Mouse (Mus musculus) retina, postnatal 1 day (tissue): ENCODE data around the gene Creb3l4.
"Not testable (repeated sequence)": the region's sequence is repeated elsewhere in the genome, so short reads cannot be mapped to it uniquely, and the experiment has no call there.

ENCODE experiments used
- DNase-seq: peaks from one replicate; pipeline ENCODE4 v3.0.0-alpha.2; 2012

Creb3l4 gene

GRCm38 (mm10) chr3:90242984-90243775, at the start of gene Creb3l4:
Gene Creb3l4, minus strand, starts transcription at chr3:90243512.
- DNase-seq, result peak; percentile 87

- DNase-seq, result peak; percentile 100
Observed at GRCm38 (mm10) chr3:90292345-90293275, 49.3 kb upstream of the Creb3l4 start, which contains the start of gene Gatad2b. Gene Gatad2b, plus strand, starts transcription at chr3:90293178.

GRCm38 (mm10) chr3:90291982-90292344, 48.7 kb upstream of the Creb3l4 start:
- no peak for DNase-seq

- DNase-seq, result no peak
Observed at GRCm38 (mm10) chr3:90290602-90291001, 47.3 kb upstream of the Creb3l4 start.

GRCm38 (mm10) chr3:90289403-90289802, 46.1 kb upstream of the Creb3l4 start:
- DNase-seq, result not testable (repeated sequence)

GRCm38 (mm10) chr3:90284150-90284549, 40.8 kb upstream of the Creb3l4 start:
- DNase-seq, result no peak

- no peak for DNase-seq
Observed at GRCm38 (mm10) chr3:90280708-90281107, 37.4 kb upstream of the Creb3l4 start.

GRCm38 (mm10) chr3:90279743-90280142, 36.4 kb upstream of the Creb3l4 start:
- no peak for DNase-seq

GRCm38 (mm10) chr3:90279216-90279615, 35.9 kb upstream of the Creb3l4 start:
- no peak for DNase-seq

GRCm38 (mm10) chr3:90278211-90278610, 34.9 kb upstream of the Creb3l4 start:
- no peak for DNase-seq

GRCm38 (mm10) chr3:90277793-90278192, 34.5 kb upstream of the Creb3l4 start:
- DNase-seq, result no peak

- no peak for DNase-seq
Observed at GRCm38 (mm10) chr3:90276858-90277257, 33.5 kb upstream of the Creb3l4 start.

GRCm38 (mm10) chr3:90275286-90275685, 32.0 kb upstream of the Creb3l4 start:
- no peak for DNase-seq

- DNase-seq, result no peak
Observed at GRCm38 (mm10) chr3:90273855-90274254, 30.5 kb upstream of the Creb3l4 start.

- DNase-seq, result no peak
Observed at GRCm38 (mm10) chr3:90272170-90272569, 28.9 kb upstream of the Creb3l4 start.

- no peak for DNase-seq
Observed at GRCm38 (mm10) chr3:90270784-90271183, 27.5 kb upstream of the Creb3l4 start.

- DNase-seq, result no peak
Observed at GRCm38 (mm10) chr3:90268971-90269370, 25.7 kb upstream of the Creb3l4 start.

- DNase-seq, result no peak
Observed at GRCm38 (mm10) chr3:90268190-90268589, 24.9 kb upstream of the Creb3l4 start.

GRCm38 (mm10) chr3:90266901-90267775, 23.8 kb upstream of the Creb3l4 start:
- DNase-seq, result no peak

- DNase-seq, result no peak
Observed at GRCm38 (mm10) chr3:90265932-90266741, 22.8 kb upstream of the Creb3l4 start.

GRCm38 (mm10) chr3:90265034-90265931, 22.0 kb upstream of the Creb3l4 start, which contains the start of gene Dennd4b:
Gene Dennd4b, plus strand, starts transcription at chr3:90265185.
- DNase-seq, result peak; percentile 91
